Mouse (Mus musculus): Measurements from ENCODE around the gene Depp1. TPM values are rescaled to one million over a fixed set of nuclear protein-coding genes. Genes with fewer than 3 reads are reported as not detected.
"Not testable (repeated sequence)": the region's sequence is repeated elsewhere in the genome, so short reads cannot be mapped to it uniquely, and the experiment has no call there.

Depp1 gene
- 11.1 TPM for polyA plus RNA-seq (2021)

GRCm38 (mm10) chr6:116650406-116650805 is at the start of gene Depp1:
Gene Depp1 (plus strand): TSS chr6:116650609.
- POLR2A ChIA-PET: no interaction called here
- no peaks in the 10 kb centered on the region for H3K27me3 ChIP-seq
- no peak for TF ChIP-seq CTCF (IDR thresholded peaks at IDR 0.05)
- CTCF ChIA-PET: interaction anchor here (1.9 to 6.0 kb wide), 3 partner anchors 18 to 46 kb away, joined by 4 to 62 read pairs (median 13); no protein-coding TSS in a partner anchor
- in situ Hi-C loops (cut with MboI; ENCODE audit: low pct_unique_long_range_greater_than_20kb): loop anchor here (5.0 kb wide), 4 partner anchors 47 to 1177 kb away; no protein-coding TSS in a partner anchor
- DNase-seq (ENCODE audit: low read depth, low spot score) (peak; percentile 82), ATAC-seq (peak; percentile 53)

GRCm38 (mm10) chr6:116600969-116601368 is 49.4 kb upstream of the Depp1 start:
- DNase-seq (ENCODE audit: low read depth, low spot score); in situ Hi-C loops (cut with MboI; ENCODE audit: low pct_unique_long_range_greater_than_20kb); ATAC-seq; POLR2A ChIA-PET; CTCF ChIA-PET: not testable (repeated sequence)
- H3K27me3 ChIP-seq: peaks cover 43% of the 10 kb centered on the region

- peaks cover 72% of the 10 kb centered on the region for H3K27me3 ChIP-seq
- CTCF ChIA-PET: no interaction called here
- TF ChIP-seq CTCF (IDR thresholded peaks at IDR 0.05): peak; percentile 18
- DNase-seq (ENCODE audit: low read depth, low spot score): no peak
- in situ Hi-C loops (cut with MboI; ENCODE audit: low pct_unique_long_range_greater_than_20kb): no loop called here
- no peak for ATAC-seq
- POLR2A ChIA-PET: interaction anchor here (0.7 kb wide), 1 partner anchor 399 kb away, joined by 3 read pairs; the partner anchor contains the start of gene Washc2
These were observed 43.2 kb upstream of the Depp1 start for GRCm38 (mm10) chr6:116607230-116607629.

GRCm38 (mm10) chr6:116615719-116616118 is 34.7 kb upstream of the Depp1 start:
- no peak for DNase-seq (ENCODE audit: low read depth, low spot score)
- TF ChIP-seq CTCF (IDR thresholded peaks at IDR 0.05): no peak
- ATAC-seq: no peak
- H3K27me3 ChIP-seq: peaks cover 25% of the 10 kb centered on the region
- in situ Hi-C loops (cut with MboI; ENCODE audit: low pct_unique_long_range_greater_than_20kb): no loop called here
- CTCF ChIA-PET: no interaction called here
- POLR2A ChIA-PET: no interaction called here

GRCm38 (mm10) chr6:116618073-116618472 is 32.3 kb upstream of the Depp1 start:
- POLR2A ChIA-PET: no interaction called here
- CTCF ChIA-PET: interaction anchor here (1.7 kb wide), 1 partner anchor 12 kb away, joined by 4 read pairs; no protein-coding TSS in a partner anchor
- TF ChIP-seq CTCF (IDR thresholded peaks at IDR 0.05): no peak
- DNase-seq (ENCODE audit: low read depth, low spot score) (no peak), ATAC-seq (no peak)
- H3K27me3 ChIP-seq: peaks cover 13% of the 10 kb centered on the region
- in situ Hi-C loops (cut with MboI; ENCODE audit: low pct_unique_long_range_greater_than_20kb): no loop called here

GRCm38 (mm10) chr6:116621318-116622023 is 28.9 kb upstream of the Depp1 start:
- ChIA-PET POLR2A (no interaction called here), CTCF (no interaction called here)
- DNase-seq (ENCODE audit: low read depth, low spot score): no peak
- ATAC-seq: no peak
- H3K27me3 ChIP-seq: peaks cover 3% of the 10 kb centered on the region
- in situ Hi-C loops (cut with MboI; ENCODE audit: low pct_unique_long_range_greater_than_20kb): no loop called here
- no peak for TF ChIP-seq CTCF (IDR thresholded peaks at IDR 0.05)

GRCm38 (mm10) chr6:116626417-116626816 is 24.0 kb upstream of the Depp1 start:
- H3K27me3 ChIP-seq; CTCF ChIA-PET; DNase-seq (ENCODE audit: low read depth, low spot score); POLR2A ChIA-PET; in situ Hi-C loops (cut with MboI; ENCODE audit: low pct_unique_long_range_greater_than_20kb); ATAC-seq: not testable (repeated sequence)

- in situ Hi-C loops (cut with MboI; ENCODE audit: low pct_unique_long_range_greater_than_20kb): no loop called here
These were observed 22.3 kb upstream of the Depp1 start for GRCm38 (mm10) chr6:116628095-116628494.

GRCm38 (mm10) chr6:116628539-116629171 is 21.8 kb upstream of the Depp1 start, which contains the start of gene Zfp422:
Gene Zfp422 (minus strand): TSS chr6:116628999.
- in situ Hi-C loops (cut with MboI; ENCODE audit: low pct_unique_long_range_greater_than_20kb): no loop called here
- ATAC-seq (peak; percentile 72), DNase-seq (ENCODE audit: low read depth, low spot score) (peak; percentile 22)
- TF ChIP-seq CTCF (IDR thresholded peaks at IDR 0.05): no peak
- no peaks in the 10 kb centered on the region for H3K27me3 ChIP-seq
- ChIA-PET CTCF (interaction anchor here (1.8 kb wide), 1 partner anchor 10 kb away, joined by 4 read pairs; no protein-coding TSS in a partner anchor), POLR2A (no interaction called here)

More at GRCm38 (mm10) chr6:116628095-116628494, 22.3 kb upstream of the Depp1 start:
- CTCF ChIA-PET: no interaction called here
- ATAC-seq: no peak
- TF ChIP-seq CTCF (IDR thresholded peaks at IDR 0.05): no peak
- POLR2A ChIA-PET: interaction anchor here (0.8 kb wide), 1 partner anchor 11 kb away, joined by 3 read pairs; no protein-coding TSS in a partner anchor
- H3K27me3 ChIP-seq: no peaks in the 10 kb centered on the region
- DNase-seq (ENCODE audit: low read depth, low spot score): peak; percentile 6

GRCm38 (mm10) chr6:116629766-116630165 is 20.6 kb upstream of the Depp1 start:
- no peak for DNase-seq (ENCODE audit: low read depth, low spot score)
- in situ Hi-C loops (cut with MboI; ENCODE audit: low pct_unique_long_range_greater_than_20kb): loop anchor here (10.0 kb wide), 1 partner anchor 65 kb away; no protein-coding TSS in a partner anchor
- CTCF ChIA-PET: interaction anchor here (1.8 kb wide), 1 partner anchor 11 kb away, joined by 4 read pairs; no protein-coding TSS in a partner anchor

GRCm38 (mm10) chr6:116632129-116632528 is 18.3 kb upstream of the Depp1 start:
- ChIA-PET CTCF (interaction anchor here (0.7 to 4.3 kb wide), 11 partner anchors 11 to 82 kb away, joined by 3 to 36 read pairs (median 3); partner anchors contain the start of gene Depp1), POLR2A (no interaction called here)
- peak; percentile 25 for DNase-seq (ENCODE audit: low read depth, low spot score)
- ATAC-seq: no peak
- in situ Hi-C loops (cut with MboI; ENCODE audit: low pct_unique_long_range_greater_than_20kb): loop anchor here (10.0 kb wide), 1 partner anchor 63 kb away; no protein-coding TSS in a partner anchor
- H3K27me3 ChIP-seq: no peaks in the 10 kb centered on the region
- peak; percentile 93 for TF ChIP-seq CTCF (IDR thresholded peaks at IDR 0.05)

More at GRCm38 (mm10) chr6:116629766-116630165, 20.6 kb upstream of the Depp1 start:
- no peak for TF ChIP-seq CTCF (IDR thresholded peaks at IDR 0.05)
- no peak for ATAC-seq
- POLR2A ChIA-PET: no interaction called here
- H3K27me3 ChIP-seq: no peaks in the 10 kb centered on the region
